Mouse (Mus musculus) E14TG2a.4 (cell line): ENCODE data around the gene Aatf.

Experiments
- H3K27me3 ChIP-seq: 2 replicates; pipeline ENCODE4 v1.6.1; 2014; ENCODE audit warnings: low read length, control low read depth; ENCODE audit not compliant: insufficient read depth
- H3K36me3 ChIP-seq: 2 replicates; pipeline ENCODE4 v1.6.1; 2014; ENCODE audit warnings: low read length, control low read depth; ENCODE audit not compliant: insufficient read depth
- H3K4me1 ChIP-seq: replicated peaks from 2 replicates; pipeline ENCODE4 v1.6.1; 2014; ENCODE audit warnings: low read depth, low read length, control low read depth
- H3K4me3 ChIP-seq: replicated peaks from 2 replicates; pipeline ENCODE4 v1.5.1; 2014; ENCODE audit warnings: mild to moderate bottlenecking, low read length
- H3K9me3 ChIP-seq: 2 replicates; pipeline ENCODE4 v1.6.1; 2014; ENCODE audit warnings: low read length, control low read depth
- CTCF ChIP-seq: conservative IDR thresholded peaks from 2 replicates; pipeline ENCODE4 v1.5.1; 2014; ENCODE audit warnings: low read length
- NANOG ChIP-seq: IDR thresholded peaks from 2 replicates; pipeline ENCODE4 v1.6.1; 2014; ENCODE audit warnings: borderline replicate concordance, low read length, mixed read lengths
- POU5F1 ChIP-seq: IDR thresholded peaks from 2 replicates; pipeline ENCODE4 v1.6.1; 2014; ENCODE audit warnings: low read length, borderline replicate concordance

The Aatf gene

DNA sequence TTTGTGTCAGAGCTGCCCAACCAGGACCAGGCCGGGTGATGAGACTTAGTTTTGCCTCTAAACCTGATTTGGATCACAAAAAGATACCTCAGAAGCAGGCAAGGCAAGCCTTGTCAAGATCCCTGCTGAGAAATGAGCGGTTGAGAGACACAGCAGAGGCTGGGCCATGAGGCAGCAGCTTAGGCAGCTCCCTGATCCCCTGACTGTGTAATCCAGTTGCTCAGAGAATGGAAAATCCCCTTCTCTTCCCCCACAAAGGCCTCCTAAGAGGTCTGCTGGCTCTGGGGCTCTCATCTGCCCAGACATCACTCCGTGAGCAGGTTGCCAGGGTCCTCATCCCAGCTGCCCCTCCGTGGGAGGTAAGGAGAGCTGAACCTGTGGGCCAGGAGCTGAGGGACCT, 26.7 kb upstream of the Aatf start:
- Histone ChIP-seq H3K9me3 (no peaks in the 10 kb centered on the region), H3K4me1 (peaks cover 10% of the 10 kb centered on the region), H3K36me3 (no peaks in the 10 kb centered on the region), H3K4me3 (no peak overlapping the region), H3K27me3 (peaks cover 66% of the 10 kb centered on the region)
- no peak for TF ChIP-seq NANOG
- TF ChIP-seq CTCF = no peak
- TF ChIP-seq POU5F1 = no peak

DNA sequence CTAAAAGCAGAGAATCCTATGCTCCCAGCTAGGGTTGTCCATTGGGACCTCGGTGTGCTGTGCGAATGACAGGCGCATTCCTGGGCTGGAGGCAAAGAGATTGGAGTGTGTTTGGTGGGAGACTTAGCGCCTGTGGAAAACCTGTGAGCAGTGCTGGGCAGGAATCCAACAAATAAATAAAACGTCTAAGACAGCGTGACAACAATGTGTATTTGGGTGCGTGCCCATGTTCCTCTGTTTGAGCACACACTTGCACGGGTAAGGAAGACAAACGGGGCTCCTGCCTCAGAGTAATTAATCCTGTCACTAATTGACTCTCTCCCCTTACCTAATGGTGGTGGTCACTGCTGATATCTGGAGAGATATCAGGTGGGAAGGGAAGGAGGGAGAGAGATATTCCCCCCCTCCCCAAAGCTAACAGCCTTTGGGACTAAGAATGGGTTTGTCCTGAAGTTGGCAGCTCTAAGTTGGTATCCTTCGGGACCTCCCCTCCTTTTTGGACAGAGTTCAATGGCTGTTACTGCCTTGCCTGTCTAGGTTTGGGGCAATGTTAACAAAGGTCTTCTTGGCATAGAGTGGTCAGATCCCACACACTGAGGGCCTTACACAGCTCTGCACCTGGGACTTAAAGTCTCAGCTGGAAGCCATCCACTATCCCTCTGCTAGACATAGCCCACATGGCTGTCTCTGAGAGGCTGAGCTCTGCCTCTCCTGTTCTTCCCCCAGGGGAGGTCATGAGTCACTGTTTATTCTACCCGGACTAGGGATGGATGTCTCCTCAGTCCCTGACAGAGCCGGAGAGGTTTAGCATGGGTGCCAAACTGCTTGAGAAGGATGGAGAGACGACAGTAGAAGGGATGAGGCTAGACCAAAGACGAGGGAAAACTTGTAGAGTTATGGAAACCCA, 16.7 kb upstream of the Aatf start:
- Histone ChIP-seq H3K27me3 (peaks cover 98% of the 10 kb centered on the region), H3K4me1 (peaks cover 46% of the 10 kb centered on the region), H3K36me3 (no peaks in the 10 kb centered on the region), H3K9me3 (no peaks in the 10 kb centered on the region; the same call in 1 of the 2 replicates), H3K4me3 (no peak overlapping the region)
- TF ChIP-seq POU5F1 = no peak
- TF ChIP-seq NANOG = no peak
- no peak for TF ChIP-seq CTCF

DNA sequence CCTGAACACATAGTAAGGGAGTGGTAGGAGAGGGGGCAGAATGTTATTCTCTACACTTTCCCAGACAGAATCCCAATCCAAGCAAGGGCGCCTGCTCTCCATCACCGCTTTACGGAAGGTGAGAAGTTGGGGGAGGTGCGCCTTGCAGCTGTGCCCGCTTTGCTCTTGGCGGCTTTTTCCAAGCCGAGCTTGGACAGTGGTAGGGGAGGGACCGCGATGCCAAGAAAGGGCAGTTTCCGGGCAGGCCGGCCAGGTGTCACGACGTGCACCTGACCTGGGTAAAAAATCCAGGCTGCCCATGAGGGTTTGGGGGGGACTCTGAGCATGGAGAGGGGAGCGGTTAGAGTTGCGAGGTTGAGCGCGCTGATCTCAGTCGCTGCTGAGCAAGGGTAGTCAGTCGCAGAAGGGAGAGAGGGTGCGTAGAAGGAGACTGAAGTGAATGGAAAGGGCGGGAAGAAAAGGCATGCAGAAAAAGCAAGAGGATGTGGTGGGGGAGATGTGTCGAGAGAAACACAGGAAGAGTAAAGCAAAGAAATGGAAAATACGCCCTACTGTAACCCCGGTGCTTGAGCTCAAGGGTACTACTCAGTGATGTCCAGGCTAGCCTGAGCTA, 15.9 kb upstream of the Aatf start:
- no peak overlapping the region for H3K4me3 ChIP-seq
- H3K4me1 ChIP-seq = peaks cover 48% of the 10 kb centered on the region
- TF ChIP-seq NANOG (no peak), POU5F1 (no peak), CTCF (no peak)
- H3K36me3 ChIP-seq = no peaks in the 10 kb centered on the region
- H3K27me3 ChIP-seq = peaks cover 98% of the 10 kb centered on the region
- no peaks in the 10 kb centered on the region; the same call in 1 of the 2 replicates for H3K9me3 ChIP-seq

DNA sequence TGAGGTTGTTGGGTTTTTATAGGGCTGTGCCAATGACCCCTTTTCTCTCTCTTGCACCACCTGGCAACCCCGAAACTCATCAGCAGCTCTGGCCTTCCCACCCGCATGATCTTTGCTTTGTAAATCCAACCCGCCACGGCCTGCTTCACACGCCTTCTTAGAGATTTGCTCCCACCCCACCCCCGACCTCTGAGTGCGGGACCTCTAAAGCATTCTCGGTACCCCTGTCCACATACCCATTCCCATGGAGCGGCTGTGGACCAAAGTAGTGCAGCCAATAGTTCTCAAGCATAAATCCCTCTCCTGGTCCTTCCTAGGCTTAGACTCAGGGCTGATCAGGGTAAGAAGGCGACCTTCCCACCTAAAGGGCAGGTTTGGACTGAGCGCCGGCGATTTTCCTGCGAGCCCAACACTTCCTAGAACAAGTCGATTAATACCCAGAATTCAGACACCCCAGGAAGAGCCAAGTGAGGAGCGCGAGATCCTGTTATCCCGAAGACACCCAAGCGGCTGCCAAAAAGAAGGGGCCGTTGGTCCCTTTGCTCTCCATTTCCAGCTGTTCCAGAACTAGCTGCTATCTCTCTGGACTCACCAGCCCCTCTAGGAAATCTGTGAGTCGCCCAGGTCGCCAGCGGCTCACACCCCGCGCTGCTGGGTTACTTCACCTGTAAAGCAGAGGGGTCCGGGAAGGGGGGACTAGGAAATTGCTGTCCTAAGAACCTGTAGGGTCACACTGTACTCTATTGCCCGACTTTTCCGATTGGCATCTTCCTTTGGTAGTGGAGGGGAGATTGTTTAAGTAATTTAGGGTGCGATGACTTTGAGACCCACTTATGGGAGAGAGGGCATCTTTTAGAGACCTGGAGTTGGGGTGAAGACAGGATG, 13.9 kb upstream of the Aatf start:
- no peaks in the 10 kb centered on the region; the same call in 1 of the 2 replicates for H3K9me3 ChIP-seq
- H3K4me1 ChIP-seq = peaks cover 68% of the 10 kb centered on the region
- H3K4me3 ChIP-seq = peak overlapping the region; percentile 74; the same call in 1 of the 2 replicates
- H3K36me3 ChIP-seq = no peaks in the 10 kb centered on the region
- H3K27me3 ChIP-seq = peaks cover 100% of the 10 kb centered on the region
- TF ChIP-seq NANOG (no peak), POU5F1 (no peak), CTCF (no peak)

DNA sequence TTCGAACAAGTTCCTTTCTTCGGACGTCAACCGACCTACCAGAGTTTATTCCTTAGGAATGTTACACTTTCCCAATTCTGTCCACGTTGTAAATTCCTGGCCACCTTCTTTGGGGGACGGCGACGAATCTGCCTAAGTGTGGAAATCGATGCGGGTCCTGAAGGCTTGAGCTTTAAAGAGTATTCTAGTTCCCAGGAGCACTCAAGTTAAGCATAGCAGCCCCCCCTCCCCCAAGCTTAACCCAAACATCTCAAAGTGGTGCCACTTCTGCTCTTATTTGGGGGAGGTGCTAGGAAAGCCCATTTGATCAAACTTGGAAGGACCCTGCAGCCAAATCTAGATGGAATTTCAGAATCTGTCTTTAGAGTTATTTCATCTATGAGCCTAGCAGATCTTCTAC, 13.1 kb upstream of the Aatf start:
- H3K36me3 ChIP-seq = no peaks in the 10 kb centered on the region
- peaks cover 74% of the 10 kb centered on the region for H3K4me1 ChIP-seq
- no peak for TF ChIP-seq NANOG
- no peak for TF ChIP-seq CTCF
- TF ChIP-seq POU5F1 = no peak

DNA sequence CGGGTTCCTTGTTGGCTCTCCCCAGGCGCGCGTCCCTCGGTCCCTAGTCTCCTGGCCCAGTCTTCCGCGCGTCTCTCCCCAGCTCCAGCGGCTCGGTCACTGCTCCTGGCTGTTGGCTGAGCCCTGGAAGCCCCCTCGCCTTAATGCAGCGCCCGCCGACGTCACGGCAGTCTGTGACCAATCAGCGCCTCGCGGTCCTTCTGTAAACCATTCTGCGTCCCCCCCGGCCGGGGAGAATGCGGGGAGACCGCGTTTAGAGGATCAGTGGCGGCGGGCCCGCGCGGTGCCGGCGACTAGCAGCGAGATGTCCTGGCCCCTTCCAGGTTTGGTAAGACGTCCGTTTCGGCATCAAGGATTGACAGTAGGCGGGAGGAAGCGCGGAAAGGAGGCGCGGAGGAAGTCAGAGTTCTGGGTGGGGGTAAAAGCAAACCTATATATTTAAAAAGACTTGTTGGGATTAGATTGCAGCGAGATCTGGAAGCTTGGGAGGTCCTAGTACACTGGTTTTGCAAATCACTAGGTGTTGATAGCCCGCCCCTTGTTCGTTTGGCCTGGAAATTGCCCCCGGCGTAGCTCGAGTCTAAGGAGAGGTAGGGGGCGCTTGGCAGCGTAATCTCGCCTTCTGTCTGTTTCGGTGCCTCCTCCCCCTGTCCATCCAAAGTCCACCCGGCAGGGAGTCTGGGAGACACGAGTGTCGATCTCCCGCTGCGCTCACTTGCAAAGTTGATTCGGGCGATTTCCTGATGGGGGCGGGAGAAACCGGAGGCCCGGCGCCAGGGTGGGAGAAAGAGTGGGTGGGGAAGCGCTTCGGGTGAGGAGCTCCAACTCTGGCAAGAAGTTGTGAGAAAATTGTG, 12.3 kb upstream of the Aatf start, which contains the start of gene Lhx1:
Gene Lhx1, minus strand, starts transcription at position 115 of the 854 bp plus-strand sequence.
- Histone ChIP-seq H3K36me3 (no peaks in the 10 kb centered on the region), H3K4me3 (peak within 1 kb of the TSS; percentile 74), H3K9me3 (peaks cover 11% of the 10 kb centered on the region), H3K27me3 (peaks cover 100% of the 10 kb centered on the region), H3K4me1 (peaks cover 74% of the 10 kb centered on the region)
- TF ChIP-seq NANOG (0 out of 2 replicates have a peak, but pooled peaks have one; percentile 6), CTCF (no peak)

More for the DNA sequence above, 13.1 kb upstream of the Aatf start:
- Histone ChIP-seq H3K27me3 (peaks cover 100% of the 10 kb centered on the region), H3K9me3 (peaks cover 5% of the 10 kb centered on the region), H3K4me3 (peak overlapping the region; percentile 74)

DNA sequence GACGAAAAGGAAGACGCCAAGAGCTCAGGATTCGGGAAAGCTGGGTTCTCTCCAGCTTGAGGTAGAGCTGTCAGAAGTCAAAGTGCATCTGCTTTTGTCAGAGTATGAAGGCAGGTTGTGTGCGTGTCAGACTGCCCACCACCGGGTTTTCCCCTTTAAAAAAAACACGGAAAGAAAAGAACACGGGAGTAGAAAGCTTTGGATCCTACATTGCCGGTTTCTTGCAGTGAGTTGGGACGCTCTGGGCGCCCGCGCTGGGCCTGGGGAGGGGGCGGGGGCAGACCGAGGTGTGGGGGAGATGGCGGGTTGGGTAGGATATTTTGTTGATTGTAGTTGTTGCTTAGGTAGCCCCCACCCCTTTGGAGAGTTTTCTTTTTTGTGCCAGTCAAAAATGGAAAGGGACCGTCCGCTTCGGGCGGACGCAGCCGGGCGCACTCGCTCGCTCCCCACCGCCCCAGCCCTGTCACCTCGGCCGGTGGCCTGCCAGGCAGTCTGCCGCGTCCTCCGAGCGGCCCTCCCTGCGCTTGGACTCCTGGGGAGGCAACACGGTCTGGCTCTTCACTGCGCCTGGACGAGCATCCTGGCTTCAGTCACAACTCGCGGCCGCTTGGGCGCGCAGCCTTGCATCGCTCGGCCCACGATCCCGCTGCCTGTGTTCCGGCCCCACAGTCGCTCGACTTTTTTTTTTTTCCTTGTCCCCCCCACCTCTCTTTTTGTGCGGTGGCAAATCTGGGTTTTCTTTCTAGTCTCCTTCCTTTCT, 11.4 kb upstream of the Aatf start:
- TF ChIP-seq POU5F1 (no peak), CTCF (no peak), NANOG (no peak)
- no peaks in the 10 kb centered on the region for H3K36me3 ChIP-seq
- peaks cover 11% of the 10 kb centered on the region for H3K9me3 ChIP-seq
- H3K4me3 ChIP-seq = peak overlapping the region; percentile 74
- peaks cover 100% of the 10 kb centered on the region for H3K27me3 ChIP-seq
- peaks cover 81% of the 10 kb centered on the region for H3K4me1 ChIP-seq
